Mouse (Mus musculus) small intestine, adult 2 months (tissue): ENCODE data around the gene Frrs1l.

Experiments
- CTCF ChIP-seq: fragments of 200-500 bp; IDR thresholded peaks from 2 replicates; pipeline ENCODE4 v1.5.1; 2012; ENCODE audit warnings: low read depth, mild to moderate bottlenecking, control low read depth, inconsistent platforms, low read length, moderate library complexity, mixed read lengths; ENCODE audit not compliant: insufficient replicate concordance, insufficient read length; ENCODE audit errors: extremely low read depth
- POLR2A ChIP-seq: fragments of 200-500 bp; IDR thresholded peaks from 2 replicates; pipeline ENCODE4 v1.6.1; 2012; ENCODE audit warnings: low read depth, mild to moderate bottlenecking, control low read depth, inconsistent platforms, low read length, moderate library complexity

- TF ChIP-seq POLR2A (no peak), CTCF (no peak)
Measured at GRCm38 (mm10) chr4:56926971-56927370, 63.2 kb downstream of the Frrs1l start.
